Mouse (Mus musculus) telencephalon, adult 2 months (tissue): ENCODE data around the gene Adcy3.

Source experiments
- DNase-seq: peaks from one replicate; pipeline ENCODE4 v3.0.0-alpha.2; 2011; ENCODE audit warnings: low read depth, low spot score

Adcy3 gene

GRCm38 (mm10) chr12:4132941-4133846 is at the start of gene Adcy3:
Adcy3 (plus strand) TSS chr12:4133103.
- DNase-seq, result no peak

GRCm38 (mm10) chr12:4083441-4083840 is 49.5 kb upstream of the Adcy3 start:
- DNase-seq, result no peak

- DNase-seq, result no peak
Observed at GRCm38 (mm10) chr12:4107383-4107782, 25.5 kb upstream of the Adcy3 start.

GRCm38 (mm10) chr12:4116132-4116531 is 16.8 kb upstream of the Adcy3 start:
- no peak for DNase-seq

- DNase-seq, result no peak
Observed at GRCm38 (mm10) chr12:4117136-4117535, 15.8 kb upstream of the Adcy3 start.

- peak; percentile 78 for DNase-seq
Observed at GRCm38 (mm10) chr12:4117579-4117978, 15.3 kb upstream of the Adcy3 start.

- no peak for DNase-seq
Observed at GRCm38 (mm10) chr12:4127346-4127745, 5.6 kb upstream of the Adcy3 start.

- DNase-seq, result no peak
Observed at GRCm38 (mm10) chr12:4133847-4134212, 927 bp downstream of the Adcy3 start.

GRCm38 (mm10) chr12:4143179-4143578 is 10.3 kb downstream of the Adcy3 start:
- DNase-seq, result no peak

- DNase-seq, result peak; percentile 13
Observed at GRCm38 (mm10) chr12:4150936-4151335, 18.0 kb downstream of the Adcy3 start.

- no peak for DNase-seq
Observed at GRCm38 (mm10) chr12:4151969-4152368, 19.1 kb downstream of the Adcy3 start.

- DNase-seq, result no peak
Observed at GRCm38 (mm10) chr12:4157466-4157865, 24.6 kb downstream of the Adcy3 start.

- no peak for DNase-seq
Observed at GRCm38 (mm10) chr12:4158179-4158578, 25.3 kb downstream of the Adcy3 start.

GRCm38 (mm10) chr12:4158868-4159632 is 26.1 kb downstream of the Adcy3 start:
- no peak for DNase-seq

- no peak for DNase-seq
Observed at GRCm38 (mm10) chr12:4160322-4160721, 27.4 kb downstream of the Adcy3 start.

GRCm38 (mm10) chr12:4162886-4163285 is 30.0 kb downstream of the Adcy3 start:
- DNase-seq, result no peak

- no peak for DNase-seq
Observed at GRCm38 (mm10) chr12:4166970-4167369, 34.1 kb downstream of the Adcy3 start.

GRCm38 (mm10) chr12:4169058-4169457 is 36.2 kb downstream of the Adcy3 start:
- no peak for DNase-seq

GRCm38 (mm10) chr12:4169622-4170021 is 36.7 kb downstream of the Adcy3 start:
- DNase-seq, result no peak

- no peak for DNase-seq
Observed at GRCm38 (mm10) chr12:4173108-4173790, 40.3 kb downstream of the Adcy3 start.

- DNase-seq, result no peak
Observed at GRCm38 (mm10) chr12:4178839-4179238, 45.9 kb downstream of the Adcy3 start.

- DNase-seq, result no peak
Observed at GRCm38 (mm10) chr12:4179671-4180233, 46.8 kb downstream of the Adcy3 start.
